Mouse (Mus musculus) NIH3T3 (cell line): ENCODE data around the gene Aplf.

Experiments used
- DNase-seq: peaks from one replicate; pipeline ENCODE4 v3.0.0-alpha.2; 2012; ENCODE audit warnings: low read depth

The Aplf gene

DNA sequence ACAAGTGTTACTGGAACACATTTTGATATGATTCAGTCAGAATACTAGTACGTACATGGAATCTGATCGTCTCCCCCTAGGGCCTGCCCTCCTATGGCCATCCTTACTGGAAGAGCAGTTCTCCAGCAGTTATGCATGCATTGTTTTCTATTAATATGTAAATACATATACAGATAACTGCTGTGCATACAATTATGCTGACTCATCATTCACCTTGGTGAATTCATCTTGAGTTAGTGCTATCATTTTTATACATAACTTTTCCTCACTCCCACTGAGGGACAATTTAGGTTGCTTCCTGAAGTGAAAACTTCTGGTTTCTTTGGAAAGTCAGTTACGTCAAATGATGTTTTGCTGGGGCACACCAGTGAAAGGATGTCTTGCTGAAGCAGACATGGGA lies 48.8 kb downstream of the Aplf start:
- DNase-seq: no peak

DNA sequence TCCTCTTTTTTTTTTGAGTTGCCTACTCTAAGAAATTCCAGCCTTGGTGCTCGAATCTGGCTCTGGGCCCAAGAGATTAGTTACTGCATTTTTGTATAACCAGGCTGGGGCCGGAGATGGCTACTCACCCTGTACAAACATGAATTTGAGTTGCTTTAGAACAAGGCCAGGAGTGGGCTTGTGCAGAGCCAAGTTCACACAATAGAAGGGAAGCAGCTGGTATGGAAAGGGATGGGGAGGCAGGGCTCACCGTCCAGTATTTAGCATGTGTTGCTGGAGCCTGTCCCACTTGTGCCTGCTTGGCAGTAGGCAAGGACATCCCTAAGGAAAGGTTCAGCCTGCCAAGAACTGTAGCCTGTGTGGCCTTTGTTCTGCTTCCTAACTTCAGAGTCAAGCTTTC lies 50.7 kb downstream of the Aplf start:
- DNase-seq: peak; percentile 67

DNA sequence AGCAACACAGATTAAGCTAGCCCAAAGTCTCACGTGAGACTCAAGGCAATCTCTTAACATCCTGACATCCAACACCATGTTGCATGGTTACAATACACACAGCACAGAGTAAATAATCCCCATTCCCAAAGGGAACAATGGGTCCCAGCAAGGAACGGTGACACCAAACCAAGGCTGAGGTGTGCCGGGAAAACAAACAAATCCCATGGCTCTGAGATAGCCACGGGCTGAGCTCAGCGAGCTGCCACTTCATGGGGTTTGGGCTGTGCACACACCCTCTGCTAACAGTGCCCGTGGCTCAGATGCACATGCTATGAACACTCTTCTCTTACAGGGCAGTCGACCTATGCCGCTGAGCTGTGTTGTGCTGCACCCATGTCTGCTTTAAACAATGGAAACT lies 54.0 kb downstream of the Aplf start:
- no peak for DNase-seq

DNA sequence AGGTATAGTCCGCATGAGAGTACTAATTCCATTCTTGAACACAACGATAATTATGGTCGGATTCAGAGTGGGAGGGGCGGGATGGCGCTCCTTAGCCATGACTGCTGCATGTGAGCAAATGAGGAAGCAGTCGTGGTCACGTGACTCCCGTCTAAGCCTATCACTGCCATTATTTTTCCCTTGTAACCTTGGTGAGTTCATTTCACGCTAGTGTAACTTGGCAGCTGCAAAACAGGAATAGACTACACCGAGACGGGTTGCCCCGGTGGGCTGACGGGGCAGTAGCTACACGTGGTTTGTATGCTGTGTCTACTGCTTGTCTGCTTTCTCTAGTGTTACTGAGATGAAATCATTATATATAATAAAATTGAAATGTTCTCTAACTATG lies 56.3 kb downstream of the Aplf start:
- no peak for DNase-seq

DNA sequence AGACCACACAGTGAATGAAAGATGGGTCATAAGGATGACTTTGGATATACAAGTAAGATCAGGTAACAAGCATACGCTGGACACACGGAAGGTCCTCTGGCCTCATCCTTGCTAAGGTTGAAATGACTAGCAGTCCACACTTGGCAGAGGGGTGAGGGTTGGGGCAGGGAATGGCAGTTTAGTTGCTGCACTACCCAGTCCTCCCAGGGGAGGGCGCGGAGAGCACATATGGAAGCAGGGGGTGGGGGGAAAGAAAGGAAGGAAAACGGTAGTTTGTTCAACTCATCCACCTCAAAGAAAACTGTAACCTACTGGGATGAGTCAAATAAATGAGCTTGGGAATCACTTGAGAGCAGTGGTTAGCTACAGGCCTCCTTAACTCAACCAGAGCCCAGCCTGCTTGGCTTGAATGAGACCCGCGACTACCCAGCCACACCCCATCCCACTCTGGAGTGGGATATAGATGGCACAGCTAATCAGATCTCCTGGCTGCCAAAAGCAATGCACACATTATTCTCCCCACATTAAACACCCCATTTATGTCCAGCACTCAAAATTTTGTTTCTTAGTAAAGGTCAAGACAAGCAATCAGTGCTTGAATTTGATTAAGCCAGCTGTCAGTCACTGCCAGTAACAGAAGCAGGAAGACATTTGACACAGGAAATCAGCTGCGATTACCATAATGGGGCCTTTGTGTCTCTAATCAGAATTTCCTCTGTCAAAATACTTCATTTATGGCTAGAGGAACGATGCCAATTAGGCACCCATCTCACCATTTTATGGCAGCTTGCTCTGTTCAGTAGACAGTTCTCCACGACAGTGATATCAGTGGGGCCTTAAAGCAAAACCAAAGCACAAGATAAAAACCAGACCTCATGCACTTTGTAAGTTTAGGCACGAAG lies 56.9 kb downstream of the Aplf start:
- DNase-seq: peak; percentile 74

DNA sequence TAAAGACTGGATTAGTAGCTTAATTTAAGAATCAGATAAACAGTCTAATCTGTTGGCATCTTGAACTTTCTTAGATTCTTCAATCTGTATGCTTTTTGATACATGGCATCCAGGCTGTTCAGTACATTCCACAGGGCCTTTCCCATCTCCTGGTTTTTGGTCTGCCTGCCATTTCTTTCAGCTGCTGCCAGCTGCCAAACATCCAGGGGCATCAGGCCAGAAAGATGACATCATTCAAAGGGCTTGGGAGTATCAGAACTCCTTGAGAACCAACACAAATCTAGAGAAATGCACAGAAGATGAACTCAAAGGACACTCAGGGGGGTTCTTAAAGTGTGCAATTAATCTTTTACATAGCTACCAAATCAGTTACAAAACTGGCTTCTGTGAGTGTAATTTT lies 72.2 kb downstream of the Aplf start:
- peak; percentile 79 for DNase-seq

DNA sequence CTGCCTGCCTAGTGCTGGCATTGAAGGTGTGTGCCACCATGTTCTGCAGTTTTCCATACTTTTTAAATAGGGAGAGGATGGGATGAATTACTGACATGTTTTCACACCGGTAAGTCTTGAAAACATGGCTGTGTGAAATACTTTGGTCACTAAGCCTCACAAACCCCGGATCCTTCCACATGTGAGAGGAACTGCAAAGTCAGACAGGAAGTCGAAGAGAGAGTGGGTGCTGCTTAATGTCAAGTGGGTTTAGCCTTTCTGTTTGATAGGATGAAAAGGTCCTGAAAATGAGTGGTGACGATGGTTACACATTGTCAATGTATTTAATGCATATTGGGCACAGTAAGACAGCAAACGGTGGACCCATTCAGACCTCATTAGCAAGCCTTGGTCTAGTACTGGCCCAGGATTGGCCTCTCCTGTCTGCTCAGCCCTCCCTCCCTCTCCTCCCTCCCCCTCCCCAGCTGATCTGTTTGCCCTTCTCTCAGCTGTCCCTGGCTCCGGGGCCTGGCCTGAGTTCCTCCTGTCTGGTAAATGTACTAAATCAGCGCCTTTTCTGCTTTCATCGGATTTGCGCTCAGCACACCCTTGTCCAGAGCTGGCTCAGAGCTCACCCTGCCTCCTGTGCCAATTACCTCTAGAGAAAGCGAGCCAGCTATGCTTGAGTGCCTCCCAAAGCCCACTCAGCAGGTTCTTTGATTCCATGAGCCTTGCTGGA lies 74.7 kb downstream of the Aplf start:
- no peak for DNase-seq

DNA sequence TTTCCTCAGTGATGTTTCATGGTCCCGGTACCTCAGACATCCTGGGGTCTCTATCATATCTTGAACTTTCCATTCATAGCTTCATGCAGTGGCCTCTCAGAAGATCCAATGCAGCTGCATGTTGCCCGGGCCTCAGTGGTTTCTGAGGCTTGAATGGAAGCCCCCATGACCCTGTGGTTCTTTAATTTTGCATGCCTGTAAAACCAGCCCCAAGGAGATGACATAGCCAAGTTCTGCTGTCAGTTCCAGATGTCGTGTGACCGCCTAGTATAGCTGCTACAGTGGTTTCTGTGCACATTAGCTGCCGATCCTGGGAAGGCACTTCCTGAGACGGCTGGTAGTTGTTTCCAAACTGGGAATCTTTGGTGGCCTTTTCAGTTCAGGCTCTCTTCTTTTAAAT lies 77.8 kb downstream of the Aplf start:
- no peak for DNase-seq

DNA sequence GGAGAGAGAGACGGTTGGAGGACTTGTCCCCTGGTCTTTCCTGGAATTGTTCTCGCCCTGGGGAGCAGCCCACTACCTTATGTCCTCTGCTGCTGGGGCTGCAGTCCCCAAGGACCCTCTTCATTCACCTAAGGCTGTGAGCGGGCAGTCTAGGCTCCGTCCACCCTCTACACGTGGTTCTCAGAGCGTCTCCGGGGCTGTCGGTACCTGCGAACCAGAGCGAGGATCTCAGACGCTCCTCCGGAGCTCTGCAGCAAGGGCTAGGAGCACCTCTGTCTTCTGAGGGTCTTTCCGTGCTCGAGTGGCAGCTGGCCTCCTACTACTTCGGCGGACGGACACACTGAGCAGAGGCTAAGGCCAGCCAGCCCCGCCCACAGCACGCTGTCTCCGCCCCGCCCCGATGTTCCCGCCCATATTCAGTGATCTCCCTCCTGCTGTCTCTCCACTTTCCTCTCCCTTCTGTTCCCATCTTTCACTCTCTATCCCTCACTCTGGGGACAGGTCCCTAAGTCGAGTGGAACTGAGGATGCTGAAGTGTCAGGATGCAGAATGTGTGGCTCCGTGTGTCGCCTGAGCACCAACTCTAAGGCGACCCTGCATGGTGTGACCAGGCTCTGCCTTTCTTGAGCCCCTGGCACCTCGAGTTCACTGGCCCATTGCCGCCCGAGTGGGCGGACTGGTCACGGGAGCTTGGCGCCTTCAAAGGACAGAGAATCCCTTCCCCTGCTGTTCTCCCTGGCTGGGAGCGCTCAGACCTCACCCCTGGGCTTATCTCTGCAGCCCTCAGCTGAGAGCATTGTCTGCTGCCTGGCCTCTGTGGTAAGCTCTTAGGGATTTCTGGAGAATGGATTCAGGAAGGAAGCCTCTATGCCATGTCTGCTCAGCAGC lies 81.4 kb downstream of the Aplf start, which contains the start of gene Prokr1:
Gene Prokr1 (minus strand): TSS at position 350 of the 888 bp plus-strand sequence.
- DNase-seq: peak; percentile 69

DNA sequence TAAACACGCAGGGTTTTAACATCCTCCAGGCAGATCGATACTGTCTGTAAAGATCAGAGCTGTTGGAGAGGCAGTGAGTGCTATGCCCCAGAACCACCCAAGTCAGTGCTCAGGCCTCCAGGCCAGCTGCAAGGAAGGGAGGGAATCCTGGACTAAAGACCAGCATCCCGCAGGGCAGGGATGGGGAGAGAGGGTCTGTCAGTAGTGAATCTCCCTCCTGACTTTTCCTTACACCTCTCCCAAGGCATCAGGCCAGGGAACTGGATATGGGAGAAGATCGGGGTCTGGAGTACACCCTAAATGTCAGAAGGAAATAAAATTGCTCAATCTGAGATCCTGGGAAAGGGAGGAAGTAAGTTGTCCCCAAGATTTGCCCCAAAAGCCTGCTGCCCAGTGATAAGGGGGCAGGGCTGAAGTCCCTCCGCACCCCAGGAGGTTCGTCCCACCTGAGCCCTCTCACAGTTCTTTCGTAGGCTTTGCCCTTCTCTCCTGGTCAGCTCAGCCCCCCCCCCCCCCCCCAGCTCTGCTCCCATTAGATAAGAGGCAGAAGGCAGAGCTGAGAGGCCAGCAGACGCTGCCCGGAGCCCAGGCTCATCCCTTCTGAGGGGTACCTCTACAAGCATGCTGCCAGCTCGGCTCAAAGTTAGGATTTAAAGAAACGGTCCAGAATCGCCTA lies 82.1 kb downstream of the Aplf start:
- DNase-seq: no peak

DNA sequence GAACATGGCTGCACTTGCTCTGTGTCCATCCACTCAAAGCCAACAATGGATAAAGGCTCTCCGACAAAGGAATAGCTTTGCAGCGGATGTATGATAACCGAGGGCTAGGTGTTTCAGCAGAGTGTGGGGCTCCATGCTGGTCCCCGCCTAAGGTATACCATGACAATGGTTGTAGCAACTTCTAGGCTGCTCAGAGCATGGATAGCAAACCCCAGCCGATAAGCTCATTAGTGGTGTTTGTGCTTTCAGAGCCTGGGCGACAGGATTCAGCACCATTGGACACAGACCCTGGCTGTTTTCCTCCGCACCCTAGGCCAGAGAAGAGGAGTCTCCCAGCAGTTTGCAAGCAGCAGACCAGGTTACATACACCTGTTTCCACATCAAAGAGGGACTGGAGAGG lies 88.0 kb downstream of the Aplf start:
- DNase-seq: no peak

DNA sequence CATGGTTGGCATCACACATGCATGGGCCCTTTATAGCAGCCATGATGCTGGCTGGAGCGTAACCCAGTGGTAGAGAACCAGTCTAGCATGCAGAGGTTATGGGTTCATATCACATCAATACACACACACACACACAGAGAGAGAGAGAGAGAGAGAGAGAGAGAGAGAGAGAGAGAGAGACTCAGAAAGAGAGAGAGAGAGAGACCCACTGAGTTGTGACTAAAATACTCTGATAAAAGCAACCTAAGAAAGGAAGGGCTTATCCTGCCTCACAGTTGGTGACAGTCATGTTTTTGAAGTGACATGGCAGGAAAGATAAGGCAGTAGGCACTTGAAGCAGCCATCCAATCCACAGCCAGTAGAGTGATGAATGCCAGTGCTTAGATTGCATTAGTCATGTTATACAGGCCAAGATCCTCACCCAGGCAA lies 88.8 kb downstream of the Aplf start:
- DNase-seq: no peak

DNA sequence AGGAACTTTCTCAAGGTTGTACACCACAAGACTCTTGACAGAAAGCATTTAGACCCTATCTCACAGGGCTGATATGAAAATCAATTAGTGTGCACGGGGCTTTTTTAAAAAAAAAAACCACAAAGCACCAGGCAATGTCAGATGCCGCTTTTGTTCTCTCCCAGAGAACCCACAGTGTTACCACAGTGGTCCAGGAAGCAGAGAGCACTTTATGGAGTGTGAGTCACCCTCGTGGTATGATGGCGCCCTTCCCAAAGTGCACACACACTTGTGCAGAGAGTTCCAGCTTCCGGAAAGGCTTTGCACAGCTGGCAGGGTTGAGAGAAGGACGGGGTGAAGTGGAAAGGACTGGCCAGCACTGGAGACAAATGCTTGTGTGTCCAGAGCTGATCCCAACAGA lies 89.5 kb downstream of the Aplf start:
- DNase-seq: peak; percentile 94

DNA sequence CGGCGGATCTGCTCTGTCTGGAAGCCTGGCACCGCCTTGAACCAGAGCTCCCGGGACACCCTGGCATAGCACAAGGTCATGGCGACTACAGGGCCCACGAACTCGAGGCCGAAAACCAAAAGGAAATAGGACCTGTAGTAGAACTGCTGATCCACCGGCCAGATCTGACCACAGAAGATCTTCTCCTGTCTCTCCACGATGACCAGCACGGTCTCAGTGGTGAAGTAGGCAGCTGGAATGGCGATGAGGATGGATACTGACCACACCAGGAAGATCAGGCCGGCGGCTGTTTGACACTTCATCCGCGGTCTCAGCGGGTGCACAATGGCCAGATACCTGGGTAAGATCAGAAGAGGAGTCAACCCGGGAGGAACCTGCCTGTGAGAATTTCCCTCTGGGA lies 90.4 kb downstream of the Aplf start:
- DNase-seq: no peak

DNA sequence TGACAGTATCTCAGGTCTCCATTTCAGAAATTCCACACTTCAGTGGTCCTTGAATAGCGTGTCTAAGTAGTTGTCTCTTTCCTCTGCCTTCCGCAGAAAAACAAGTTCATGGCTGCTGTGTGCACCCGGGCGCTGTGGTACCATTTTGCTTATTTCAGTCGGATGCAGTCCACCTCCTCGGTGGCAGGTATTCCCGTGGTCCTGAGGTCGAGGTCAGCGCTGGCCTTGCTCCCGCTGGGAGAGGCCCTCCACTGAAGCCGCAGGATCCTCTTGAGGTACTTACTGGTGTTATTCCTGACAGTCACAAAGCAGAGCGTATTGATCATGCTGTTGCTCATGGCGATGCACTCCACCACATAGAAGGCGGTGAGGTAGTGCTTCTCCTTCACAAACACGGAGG lies 90.9 kb downstream of the Aplf start:
- no peak for DNase-seq
